Mouse (Mus musculus): ENCODE results near the gene Fsd1.

DNA sequence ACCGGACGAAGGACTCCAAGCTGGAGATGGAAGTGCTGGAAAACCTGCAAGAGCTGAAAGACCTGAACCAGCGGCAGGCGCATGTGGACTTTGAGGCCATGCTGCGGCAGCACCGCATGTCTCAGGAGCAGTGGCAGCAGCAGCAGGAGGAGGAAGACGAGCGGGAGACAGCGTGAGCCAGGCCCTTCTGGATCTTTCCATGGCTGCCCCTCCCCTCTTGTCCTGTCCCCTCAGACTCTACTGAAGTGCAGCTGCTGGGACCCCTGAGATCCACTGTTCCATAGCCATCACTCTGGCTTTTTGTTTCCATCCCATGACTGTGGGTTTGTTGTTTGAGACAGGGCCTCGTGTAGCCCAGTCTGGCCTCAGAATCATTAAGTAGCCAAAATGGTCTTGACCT lies 21.8 kb upstream of the Fsd1 start:
- TF ChIP-seq CTCF (IDR thresholded peaks at IDR 0.05; ENCODE audit: low read depth, low read length) = no peak
- TF ChIP-seq POLR2A (IDR thresholded peaks at IDR 0.05; ENCODE audit: insufficient read depth, low read length) = no peak
